Mouse (Mus musculus): Measurements from ENCODE around the gene Cfap97d2.

Cfap97d2 gene

DNA sequence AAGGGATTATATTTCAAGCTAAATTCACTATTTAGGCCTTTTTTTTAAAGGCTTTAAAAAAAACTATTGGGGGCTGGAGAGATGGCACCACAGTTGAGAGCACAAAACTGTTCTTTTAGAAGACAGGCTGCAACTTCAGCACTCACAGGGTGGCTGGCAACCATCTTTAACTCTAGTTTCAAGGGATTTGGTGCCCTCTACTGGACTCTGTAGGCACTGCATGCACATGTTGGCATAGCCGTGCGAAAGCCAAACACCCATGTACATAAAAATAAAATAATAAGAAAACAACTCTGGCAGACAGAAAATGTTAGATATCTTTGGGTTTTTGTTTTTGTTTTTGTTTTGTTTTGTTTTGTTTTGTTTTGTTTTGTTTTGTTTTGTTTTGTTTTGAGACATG, 48.0 kb downstream of the Cfap97d2 start:
- DNase-seq: peak; percentile 62 to 83

DNA sequence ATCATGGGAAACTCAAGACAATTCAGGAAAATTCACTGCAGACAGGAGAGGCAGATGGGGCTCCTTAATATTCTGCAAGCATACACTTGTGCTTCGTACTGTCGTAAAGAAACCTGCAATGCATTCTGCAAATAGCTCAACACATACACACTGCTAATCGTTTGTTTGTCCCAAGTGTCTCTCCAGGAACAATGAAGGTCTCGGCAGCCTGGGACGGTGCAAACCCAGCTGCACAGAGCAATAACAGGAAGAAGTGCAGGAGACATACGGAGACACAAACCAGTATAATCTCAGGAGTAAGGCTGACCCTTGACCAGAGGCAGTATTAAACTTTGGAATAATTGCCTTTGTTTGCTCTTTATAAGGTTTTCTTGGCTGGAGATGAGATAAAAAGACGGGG, 50.8 kb downstream of the Cfap97d2 start:
- peak in 1 of 2 experiments; percentile 58 for DNase-seq

DNA sequence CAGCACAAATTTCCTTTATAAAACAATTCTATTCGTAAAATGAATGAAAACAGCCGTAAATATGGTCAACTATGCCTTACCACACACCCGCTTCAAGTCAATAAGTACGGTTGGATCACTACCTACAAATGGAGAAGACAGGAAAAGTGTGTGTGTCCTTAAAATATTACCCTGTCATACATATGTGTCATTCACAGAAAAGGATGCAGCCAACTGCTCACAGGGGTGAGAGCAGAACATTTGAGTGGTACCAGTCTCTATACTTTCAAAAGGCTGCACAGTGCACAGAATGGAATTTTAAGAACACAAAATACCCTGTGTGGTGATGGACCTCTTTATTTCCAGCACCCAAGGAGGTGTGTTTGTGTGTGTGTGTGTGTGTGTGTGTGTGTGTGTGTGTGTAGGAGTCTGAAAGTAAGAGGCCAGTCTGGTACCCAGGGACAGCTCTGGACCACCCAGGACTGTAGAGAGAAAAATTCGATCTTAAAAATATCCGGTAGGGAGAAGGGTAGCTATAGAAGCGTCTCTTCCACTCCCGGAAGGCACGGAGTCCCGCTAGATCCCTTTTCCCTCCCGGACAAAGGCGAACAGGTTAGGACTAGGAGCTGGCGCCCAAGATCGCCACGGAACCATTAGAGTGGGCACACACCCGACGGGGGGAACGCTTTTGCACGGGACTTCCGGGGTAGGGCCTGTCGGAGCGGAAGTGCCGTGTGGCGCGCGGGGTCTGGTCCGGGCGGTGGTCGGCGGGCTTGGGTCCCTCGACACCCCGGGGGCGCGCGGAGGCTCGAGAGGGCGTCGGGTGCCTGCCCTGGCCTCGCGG, 51.5 kb downstream of the Cfap97d2 start, which contains the start of gene Cdc16:
Cdc16 (plus strand) TSS at position 695 of the 823 bp plus-strand sequence.
- peak; percentile 93 to 94 for DNase-seq

DNA sequence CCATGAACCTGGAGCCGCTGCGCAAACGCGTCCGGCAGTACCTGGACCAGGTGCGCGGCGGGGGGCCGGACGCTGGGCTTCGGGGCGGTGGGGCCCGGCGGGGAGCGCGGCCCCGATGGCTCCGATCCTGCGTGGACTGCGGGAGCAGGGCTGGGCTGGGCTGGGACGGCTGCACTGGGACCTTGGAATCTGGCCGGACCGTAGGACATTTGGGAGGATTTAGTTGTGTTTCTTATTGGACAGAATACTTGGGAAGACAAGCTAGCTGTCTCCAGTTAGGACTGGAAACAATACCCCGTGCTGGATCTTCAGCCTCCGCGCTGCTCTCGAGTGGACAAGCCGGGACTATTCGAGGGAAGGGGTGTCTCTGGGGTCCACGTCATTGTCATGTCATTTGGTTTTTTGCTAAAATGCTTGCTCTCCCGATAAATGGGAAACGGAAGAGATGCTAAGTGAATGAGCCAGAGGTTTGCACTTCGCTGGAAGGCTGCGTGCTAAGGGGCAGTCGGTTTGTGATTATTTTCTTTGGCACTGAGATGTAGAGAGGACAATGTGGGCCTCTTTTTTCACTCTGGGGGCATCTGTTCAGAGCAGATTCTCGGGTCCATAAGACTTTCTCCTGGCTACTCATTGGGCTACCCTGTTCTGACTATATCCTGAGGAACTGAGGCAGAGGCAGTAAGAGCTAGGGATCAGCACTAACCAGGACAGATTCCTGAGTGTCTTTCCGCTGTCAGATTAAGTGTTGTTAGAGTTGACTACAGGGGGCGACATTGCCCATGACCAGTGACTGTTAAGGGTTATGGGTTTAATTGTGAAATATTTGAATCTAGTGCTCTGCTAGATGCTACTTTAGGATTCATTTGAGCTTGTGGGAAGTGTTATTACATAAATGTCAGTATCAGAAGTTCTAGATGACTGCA, 52.4 kb downstream of the Cfap97d2 start:
- peak; percentile 31 to 71 for DNase-seq

DNA sequence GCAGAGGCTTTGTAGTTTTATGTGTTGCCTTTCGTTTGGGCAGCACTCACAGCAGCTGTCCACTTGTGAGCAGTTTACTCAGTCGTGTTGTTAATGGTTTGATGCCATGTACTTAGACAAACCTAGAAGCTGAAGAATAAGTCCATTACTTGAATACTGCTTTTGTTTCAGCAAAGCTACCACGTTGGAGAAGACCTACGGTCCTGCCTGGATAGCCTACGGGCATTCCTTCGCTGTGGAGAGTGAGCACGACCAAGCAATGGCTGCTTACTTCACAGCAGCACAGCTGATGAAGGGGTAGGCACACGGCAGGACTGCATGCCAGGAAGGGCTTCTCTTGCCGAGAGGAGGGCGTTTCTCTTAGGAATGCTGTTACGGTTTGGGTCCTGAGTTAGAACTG, 63.5 kb downstream of the Cfap97d2 start:
- no peak for DNase-seq

DNA sequence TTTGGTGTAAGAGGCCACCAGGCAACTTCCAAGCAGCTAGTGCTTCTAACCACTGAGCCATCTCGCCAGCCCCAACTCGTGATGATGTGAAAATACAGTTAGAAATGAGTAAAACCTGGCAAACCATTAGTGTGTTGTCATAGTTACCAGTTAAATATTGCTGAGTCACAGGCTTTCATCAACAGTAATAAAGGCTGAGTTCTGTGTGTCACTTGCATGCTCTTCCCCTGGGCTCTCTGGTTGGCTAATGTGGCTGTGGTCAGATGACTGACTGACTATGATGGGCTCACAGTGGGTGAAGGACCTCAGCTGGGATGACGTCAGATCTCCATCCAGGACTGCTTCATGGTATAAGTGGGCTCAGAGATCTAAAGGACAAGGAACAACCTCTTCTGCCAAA, 74.8 kb downstream of the Cfap97d2 start:
- DNase-seq: no peak

DNA sequence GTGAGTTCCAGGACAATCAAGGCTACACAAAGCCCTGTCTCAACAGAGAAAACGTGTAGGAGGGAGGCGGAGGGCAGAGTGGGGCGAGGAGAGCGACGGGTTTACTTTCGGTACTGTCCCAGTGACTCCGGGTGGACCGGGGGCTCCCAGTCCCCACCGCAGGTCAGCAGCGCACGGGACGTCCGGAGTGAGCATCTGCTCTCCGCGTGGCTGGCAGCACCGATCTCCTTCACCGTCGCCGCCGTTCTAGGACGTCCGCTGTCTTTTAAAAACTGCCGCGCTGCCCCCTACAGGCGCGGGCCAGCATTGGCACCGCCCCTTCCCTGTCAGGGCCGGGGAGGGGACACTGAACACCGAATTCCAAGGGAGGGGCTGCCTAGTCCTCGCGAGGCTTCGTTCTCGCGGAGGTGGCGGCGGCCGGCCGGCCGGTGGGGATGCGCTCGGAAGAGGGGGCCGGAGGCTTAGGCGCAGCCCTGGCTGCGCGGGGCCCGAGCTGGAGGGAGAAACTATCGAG, 79.6 kb downstream of the Cfap97d2 start, which contains the start of gene Upf3a:
Upf3a (plus strand) TSS at position 366 of the 514 bp plus-strand sequence.
- DNase-seq: peak; percentile 93 to 94

DNA sequence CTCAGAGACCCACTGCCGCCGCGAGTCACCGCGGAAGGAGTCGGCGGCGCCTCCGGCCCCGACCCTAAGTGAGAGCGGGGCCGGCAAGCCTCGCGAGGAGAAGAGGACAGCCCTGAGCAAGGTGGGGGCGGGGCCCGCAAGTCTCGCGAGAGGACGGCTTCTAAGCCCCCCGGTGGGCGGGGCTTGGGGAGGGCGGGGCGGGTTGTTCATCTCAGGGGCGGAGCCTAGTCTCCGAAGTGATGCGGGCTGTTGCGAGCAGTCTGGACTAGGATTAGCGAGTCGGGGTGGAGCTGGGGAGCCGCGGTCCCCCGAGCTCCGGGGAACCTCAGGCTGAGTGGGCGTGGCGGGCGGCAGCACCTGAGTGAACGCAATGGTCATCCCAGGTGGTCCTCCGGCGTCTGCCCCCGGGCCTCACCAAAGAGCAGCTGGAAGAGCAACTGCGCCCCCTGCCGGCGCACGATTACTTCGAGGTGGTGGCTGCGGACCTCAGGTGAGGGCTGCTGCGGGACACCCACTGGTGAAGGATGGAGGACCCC, 80.1 kb downstream of the Cfap97d2 start:
- peak; percentile 97 for DNase-seq

DNA sequence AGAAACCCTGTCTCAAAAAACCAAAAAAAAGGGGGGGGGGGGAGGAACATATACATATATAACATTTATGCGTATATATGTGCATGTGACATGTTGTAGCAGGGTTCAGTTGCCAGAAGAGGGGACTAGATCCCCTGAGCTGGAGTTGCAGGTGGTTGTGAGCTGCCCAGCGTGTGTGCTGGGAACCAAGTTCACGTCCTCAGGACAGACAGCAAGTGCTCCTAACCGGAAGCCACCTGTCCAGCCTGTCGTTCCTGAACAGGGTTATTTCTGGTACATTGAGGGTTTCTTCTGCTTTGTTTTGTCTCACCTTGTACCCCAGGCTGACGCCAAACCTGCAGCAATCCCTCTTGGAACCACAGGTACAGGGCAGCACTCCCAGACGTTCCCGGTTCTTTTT, 83.9 kb downstream of the Cfap97d2 start:
- DNase-seq: no peak
